Mouse (Mus musculus) testis, adult 2 months (tissue): Measurements from ENCODE around the gene Irf8.

Experiments used
- CTCF ChIP-seq: fragments of 200-500 bp; IDR thresholded peaks from 2 replicates; pipeline ENCODE4 v1.5.1; 2012; ENCODE audit warnings: low read depth, mild to moderate bottlenecking, inconsistent platforms, low read length, moderate library complexity; ENCODE audit not compliant: control insufficient read depth, insufficient read depth, insufficient replicate concordance
- POLR2A ChIP-seq: fragments of 200-500 bp; IDR thresholded peaks from 2 replicates; pipeline ENCODE4 v1.6.1; 2012; ENCODE audit warnings: low read depth, mild to moderate bottlenecking, inconsistent platforms, low read length, moderate library complexity; ENCODE audit not compliant: control insufficient read depth

DNA sequence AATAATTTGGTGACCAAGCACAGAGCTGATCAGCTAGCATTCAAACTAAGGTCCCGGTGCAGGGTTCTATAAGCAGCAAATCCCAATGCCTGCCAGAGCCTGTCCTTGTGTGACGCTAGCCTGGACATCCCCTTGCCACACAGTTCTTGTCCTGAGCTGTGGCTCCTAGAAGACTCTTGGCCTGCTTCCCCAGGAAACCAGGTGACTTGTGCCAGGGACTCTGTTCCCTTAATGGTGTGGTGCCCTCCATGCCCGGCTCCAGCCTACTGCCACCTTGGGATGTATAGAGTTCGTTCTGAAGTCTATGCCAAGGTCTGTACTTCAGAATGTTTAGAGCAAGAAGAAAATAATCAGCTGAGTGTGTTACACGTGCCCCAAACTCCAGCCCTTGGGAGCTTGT is 49.6 kb upstream of the Irf8 start:
- TF ChIP-seq CTCF = no peak
- no peak for TF ChIP-seq POLR2A
